Mouse (Mus musculus) kidney, postnatal 0 days (tissue): ENCODE data around the gene Icosl. TPM values are rescaled to one million over a fixed set of nuclear protein-coding genes. Genes with fewer than 3 reads are reported as not detected.

ENCODE experiments used
- ATAC-seq: fragments of 200-750 bp; cut with Nextera tagmentation; replicated peaks from 2 replicates; pipeline ENCODE4 v1.8.0; 2017; ENCODE audit warnings: low read depth, moderate number of reproducible peaks, moderate TSS enrichment, moderate library complexity; ENCODE audit not compliant: low FRiP score
- DNase-seq: peaks from one replicate; pipeline ENCODE4 v3.0.0-alpha.2; 2016; ENCODE audit warnings: low spot score
- H3K27ac ChIP-seq: fragments of 300-500 bp; sonication (generic); 2 replicates; pipeline ENCODE4 v1.5.1; 2014; ENCODE audit warnings: mild to moderate bottlenecking
- H3K27me3 ChIP-seq: fragments of 300-500 bp; sonication (generic); 2 replicates; pipeline ENCODE4 v1.6.1; 2014; ENCODE audit warnings: low read length, mixed read lengths; ENCODE audit not compliant: insufficient read depth
- H3K36me3 ChIP-seq: fragments of 300-500 bp; sonication (generic); 2 replicates; pipeline ENCODE4 v1.6.1; 2014; ENCODE audit warnings: low read length, mixed read lengths; ENCODE audit not compliant: insufficient read depth
- H3K4me1 ChIP-seq: fragments of 300-500 bp; sonication (generic); replicated peaks from 2 replicates; pipeline ENCODE4 v1.6.1; 2014; ENCODE audit warnings: antibody characterized with exemption, low read length, mixed read lengths; ENCODE audit not compliant: insufficient read depth
- H3K4me2 ChIP-seq: fragments of 300-500 bp; sonication (generic); 2 replicates; pipeline ENCODE4 v1.6.1; 2014; ENCODE audit warnings: mild to moderate bottlenecking, low read length, moderate library complexity, mixed read lengths
- H3K4me3 ChIP-seq: fragments of 300-500 bp; sonication (generic); replicated peaks from 2 replicates; pipeline ENCODE4 v1.5.1; 2014; ENCODE audit warnings: low read depth, low read length
- H3K9ac ChIP-seq: fragments of 300-500 bp; sonication (generic); 2 replicates; pipeline ENCODE4 v1.6.1; 2014; ENCODE audit warnings: low read depth, low read length
- H3K9me3 ChIP-seq: fragments of 300-500 bp; sonication (generic); replicated peaks from 2 replicates; pipeline ENCODE4 v1.6.1; 2016; ENCODE audit warnings: low read length, inconsistent platforms, mixed read lengths
- CTCF ChIP-seq: IDR thresholded peaks from 2 replicates; pipeline ENCODE4 v1.5.1; 2016; ENCODE audit warnings: antibody characterized with exemption, low read depth, mild to moderate bottlenecking, moderate library complexity
- WGBS: fragments of 180-500 bp; shearing (Covaris S2); extraction: QIAGEN DNeasy Blood & Tissue Kit; methylation state at CpG from one replicate; pipeline ENCODE4 v1.1.7; 2014; 5-methylcytosine and 5-hydroxymethylcytosine counted together
- polyA plus RNA-seq: library from polyadenylated mRNA; unstranded; fragments of >200 nt; fragmentation: Nextera tagmentation; extraction: Ambion mirVana; gene quantifications from 2 replicates; pipeline ENCODE4 v1.2.1, GENCODE M21; 2015

Gene Icosl
- polyA plus RNA-seq, 1 experiment from 2014 or later, result 6.5 TPM

- Histone ChIP-seq H3K36me3 (no peaks in the 10 kb centered on the region), H3K4me3 (no peak overlapping the region), H3K4me1 (no peaks in the 10 kb centered on the region), H3K27ac (no peak overlapping the region), H3K9ac (no peak overlapping the region), H3K27me3 (no peaks in the 10 kb centered on the region), H3K4me2 (no peak overlapping the region), H3K9me3 (no peaks in the 10 kb centered on the region)
- DNase-seq (no peak), ATAC-seq (no peak)
- no peak for TF ChIP-seq CTCF
- WGBS, result 87% methylated on average over 4 of the region's 4 CpGs
Measured at GRCm38 (mm10) chr10:78037139-78037538, 32.0 kb upstream of the Icosl start.

GRCm38 (mm10) chr10:78041647-78042046 is 27.5 kb upstream of the Icosl start, which contains the start of gene Dnmt3l:
Dnmt3l (plus strand) TSS chr10:78041947.
- ATAC-seq (no peak), DNase-seq (no peak)
- H3K4me2 ChIP-seq, result no peak within 1 kb of the TSS
- H3K27ac ChIP-seq, result no peak within 1 kb of the TSS
- no peaks in the 10 kb centered on the region for H3K9me3 ChIP-seq
- no peaks in the 10 kb centered on the region for H3K4me1 ChIP-seq
- H3K4me3 ChIP-seq, result no peak within 1 kb of the TSS
- no peak for TF ChIP-seq CTCF
- no peaks in the 10 kb centered on the region for H3K36me3 ChIP-seq
- 89% methylated on average over 5 of the region's 5 CpGs for WGBS
- H3K27me3 ChIP-seq, result no peaks in the 10 kb centered on the region
- no peak within 1 kb of the TSS for H3K9ac ChIP-seq

DNA sequence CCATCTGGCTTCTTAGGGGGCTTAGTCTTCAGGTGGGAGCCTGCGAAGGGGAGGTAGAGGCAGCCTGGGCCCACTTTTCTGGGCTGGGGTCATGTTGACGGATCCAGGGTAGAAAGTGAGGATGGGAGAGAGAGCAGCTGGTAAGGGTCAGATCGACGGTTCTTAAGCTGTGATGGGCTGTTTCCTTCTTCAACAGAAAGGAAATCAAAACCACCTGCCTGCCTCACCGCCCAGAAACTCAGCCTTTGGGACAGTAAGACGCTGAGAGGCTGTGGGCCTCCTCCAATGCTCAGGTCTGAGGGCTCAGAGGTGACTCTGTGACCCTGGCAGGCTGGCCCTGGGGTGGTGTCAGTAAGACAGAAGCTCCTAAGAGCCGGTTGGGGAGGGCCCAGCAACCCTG is 27.0 kb upstream of the Icosl start:
- DNase-seq (no peak), ATAC-seq (no peak)
- no peak overlapping the region for H3K9ac ChIP-seq
- H3K9me3 ChIP-seq, result no peaks in the 10 kb centered on the region
- H3K4me2 ChIP-seq, result no peak overlapping the region
- no peaks in the 10 kb centered on the region for H3K27me3 ChIP-seq
- 61% methylated on average over 7 of the region's 7 CpGs for WGBS
- H3K4me3 ChIP-seq, result no peak overlapping the region
- no peak for TF ChIP-seq CTCF
- no peak overlapping the region for H3K27ac ChIP-seq
- H3K36me3 ChIP-seq, result no peaks in the 10 kb centered on the region
- H3K4me1 ChIP-seq, result no peaks in the 10 kb centered on the region

DNA sequence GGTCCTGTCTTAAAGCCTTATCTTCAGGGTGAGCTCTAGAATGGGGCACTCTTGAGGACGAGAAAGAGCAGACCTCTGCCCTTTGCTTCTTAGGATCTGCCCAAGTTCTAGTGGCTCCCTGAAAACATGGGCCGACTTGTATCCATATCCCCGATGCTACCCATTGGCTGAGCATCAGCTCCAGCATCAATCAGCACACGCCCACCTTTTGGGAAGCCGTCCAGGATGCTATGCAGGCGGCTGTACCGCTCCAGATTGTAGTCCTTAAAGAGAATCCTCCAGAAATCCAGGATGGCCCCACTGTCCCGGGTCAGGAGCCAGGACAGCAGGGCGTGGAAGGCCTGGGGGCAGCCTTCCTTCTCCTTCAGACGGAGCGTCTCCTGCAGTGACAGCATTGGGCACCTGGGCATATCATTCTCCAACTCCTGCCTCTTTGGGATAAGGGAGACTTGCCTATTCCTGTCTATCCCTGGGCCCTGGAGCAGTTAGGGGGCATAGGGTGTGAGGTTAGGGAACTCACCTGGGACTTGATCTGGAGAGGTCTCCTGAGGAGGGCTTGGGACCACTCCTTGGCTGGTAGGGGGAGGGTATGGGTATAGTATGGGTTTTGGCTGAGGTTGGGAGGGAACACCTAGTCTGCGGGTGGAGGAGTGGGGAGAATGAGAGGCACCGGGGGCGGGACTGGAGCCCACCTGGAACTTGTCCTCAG is 26.3 kb upstream of the Icosl start:
- 0 out of 2 replicates have a peak overlapping the region, but pooled peaks have one; percentile 10 for H3K9ac ChIP-seq
- WGBS, result 67% methylated on average over 14 of the region's 14 CpGs
- H3K27ac ChIP-seq, result no peak overlapping the region
- ATAC-seq (no peak), DNase-seq (no peak)
- no peak for TF ChIP-seq CTCF
- peak overlapping the region; percentile 47 for H3K4me2 ChIP-seq
- H3K27me3 ChIP-seq, result no peaks in the 10 kb centered on the region
- no peaks in the 10 kb centered on the region for H3K9me3 ChIP-seq
- no peaks in the 10 kb centered on the region for H3K4me1 ChIP-seq
- no peaks in the 10 kb centered on the region for H3K36me3 ChIP-seq
- peak overlapping the region; percentile 16; the same call in 1 of the 2 replicates for H3K4me3 ChIP-seq

DNA sequence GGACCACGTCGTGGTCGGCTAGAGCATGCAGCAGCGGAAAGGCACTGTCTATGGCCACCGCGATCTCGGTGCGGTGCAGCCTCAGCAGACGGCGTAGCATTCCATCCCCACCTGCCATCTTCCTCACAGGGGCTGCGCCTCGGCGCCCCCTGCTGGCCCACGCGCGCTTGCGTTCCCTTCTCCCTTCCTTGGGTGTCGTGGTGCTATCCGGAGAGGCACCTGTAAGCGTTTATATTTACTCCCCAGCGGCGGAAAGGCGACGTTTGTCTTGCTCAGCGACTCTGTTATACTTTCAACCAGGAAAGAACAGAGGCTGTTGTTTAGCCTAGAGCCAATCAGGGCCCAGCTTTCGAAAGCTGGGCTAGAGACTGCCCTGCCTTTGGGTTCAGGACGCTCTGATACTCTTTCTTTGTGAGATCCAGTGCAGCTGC is 25.7 kb upstream of the Icosl start, which contains the start of gene Aire:
TSS of gene Aire (minus strand) at position 205 of the 431 bp plus-strand sequence.
- Histone ChIP-seq H3K9ac (peak within 1 kb of the TSS; percentile 10; the same call in 1 of the 2 replicates), H3K9me3 (no peaks in the 10 kb centered on the region), H3K27me3 (no peaks in the 10 kb centered on the region), H3K36me3 (no peaks in the 10 kb centered on the region), H3K4me3 (peak within 1 kb of the TSS; percentile 16; the same call in 1 of the 2 replicates), H3K27ac (no peak within 1 kb of the TSS), H3K4me2 (peak within 1 kb of the TSS; percentile 47), H3K4me1 (no peaks in the 10 kb centered on the region)
- DNase-seq (peak; percentile 71), ATAC-seq (peak; percentile 72)
- TF ChIP-seq CTCF, result peak; percentile 86
- WGBS, result 2% methylated on average over 27 of the region's 27 CpGs

GRCm38 (mm10) chr10:78044531-78044930 is 24.6 kb upstream of the Icosl start:
- TF ChIP-seq CTCF, result no peak
- Histone ChIP-seq H3K4me3 (no peak overlapping the region), H3K9ac (no peak overlapping the region), H3K27ac (no peak overlapping the region), H3K27me3 (no peaks in the 10 kb centered on the region), H3K4me2 (no peak overlapping the region), H3K36me3 (no peaks in the 10 kb centered on the region), H3K4me1 (no peaks in the 10 kb centered on the region), H3K9me3 (no peaks in the 10 kb centered on the region)
- no peak for ATAC-seq
- DNase-seq, result no peak
- WGBS, result 79% methylated on average over 1 of the region's 1 CpGs
